Mouse (Mus musculus): Measurements from ENCODE around the gene Itga10.
A peak's percentile ranks its signal among the peaks of the same experiment; 100 is the strongest.
"Not testable (repeated sequence)": the region's sequence is repeated elsewhere in the genome, so short reads cannot be mapped to it uniquely, and the experiment has no call there.

Gene Itga10

GRCm38 (mm10) chr3:96645018-96645649 lies at the start of gene Itga10:
Itga10 (plus strand) TSS chr3:96645584.
- DNase-seq (ENCODE audit: low spot score) = no peak

- DNase-seq (ENCODE audit: low spot score) = no peak
These were observed 49.7 kb upstream of the Itga10 start for GRCm38 (mm10) chr3:96595661-96596060.

- no peak for DNase-seq (ENCODE audit: low spot score)
These were observed 49.1 kb upstream of the Itga10 start, which contains the start of gene Ankrd34a for GRCm38 (mm10) chr3:96596228-96596707. Ankrd34a (plus strand) TSS chr3:96596636.

GRCm38 (mm10) chr3:96596855-96597254 lies 48.5 kb upstream of the Itga10 start:
- no peak for DNase-seq (ENCODE audit: low spot score)

- peak; percentile 23 for DNase-seq (ENCODE audit: low spot score)
These were observed 47.9 kb upstream of the Itga10 start for GRCm38 (mm10) chr3:96597435-96597891.

GRCm38 (mm10) chr3:96598156-96599068 lies 47.0 kb upstream of the Itga10 start:
- DNase-seq (ENCODE audit: low spot score) = peak; percentile 61

- DNase-seq (ENCODE audit: low spot score) = no peak
These were observed 46.4 kb upstream of the Itga10 start for GRCm38 (mm10) chr3:96599069-96599393.

- DNase-seq (ENCODE audit: low spot score) = no peak
These were observed 46.0 kb upstream of the Itga10 start for GRCm38 (mm10) chr3:96599411-96599810.

- DNase-seq (ENCODE audit: low spot score) = peak; percentile 94
These were observed 44.6 kb upstream of the Itga10 start, which contains the start of gene Lix1l for GRCm38 (mm10) chr3:96600639-96601250. Lix1l (plus strand) TSS chr3:96601149.

GRCm38 (mm10) chr3:96601251-96601787 lies 44.1 kb upstream of the Itga10 start:
- DNase-seq (ENCODE audit: low spot score) = peak; percentile 77

- peak; percentile 25 for DNase-seq (ENCODE audit: low spot score)
These were observed 43.3 kb upstream of the Itga10 start for GRCm38 (mm10) chr3:96601941-96602703.

- DNase-seq (ENCODE audit: low spot score) = no peak
These were observed 42.7 kb upstream of the Itga10 start for GRCm38 (mm10) chr3:96602704-96603084.

GRCm38 (mm10) chr3:96603311-96603710 lies 42.1 kb upstream of the Itga10 start:
- DNase-seq (ENCODE audit: low spot score) = no peak

GRCm38 (mm10) chr3:96606007-96606406 lies 39.4 kb upstream of the Itga10 start:
- DNase-seq (ENCODE audit: low spot score) = not testable (repeated sequence)

- DNase-seq (ENCODE audit: low spot score) = no peak
These were observed 38.8 kb upstream of the Itga10 start for GRCm38 (mm10) chr3:96606618-96607017.

GRCm38 (mm10) chr3:96617941-96618340 lies 27.4 kb upstream of the Itga10 start:
- DNase-seq (ENCODE audit: low spot score) = no peak

- DNase-seq (ENCODE audit: low spot score) = no peak
These were observed 22.2 kb upstream of the Itga10 start for GRCm38 (mm10) chr3:96623201-96623600.

- peak; percentile 97 for DNase-seq (ENCODE audit: low spot score)
These were observed 15.4 kb upstream of the Itga10 start, which contains the start of gene Rbm8a for GRCm38 (mm10) chr3:96629729-96630600. Rbm8a (plus strand) TSS chr3:96629933.

GRCm38 (mm10) chr3:96632058-96632457 lies 13.3 kb upstream of the Itga10 start:
- DNase-seq (ENCODE audit: low spot score) = no peak

GRCm38 (mm10) chr3:96634015-96634414 lies 11.4 kb upstream of the Itga10 start:
- no peak for DNase-seq (ENCODE audit: low spot score)

Measured in testis, postnatal 14 days (tissue).